Mouse (Mus musculus) intestine, postnatal 0 days (tissue): ENCODE measurements around the gene Loxl1. TPM values are rescaled to one million over a fixed set of nuclear protein-coding genes. Genes with fewer than 3 reads are reported as not detected.
A peak's percentile ranks its signal among the peaks of the same experiment; 100 is the strongest.

ENCODE experiments used
- ATAC-seq: fragments of 200-750 bp; cut with Nextera tagmentation; 2 replicates; pipeline ENCODE4 v1.8.0; 2017; ENCODE audit warnings: mild to moderate bottlenecking, moderate TSS enrichment, moderate library complexity
- H3K27ac ChIP-seq: fragments of 300-500 bp; sonication (generic); 2 replicates; pipeline ENCODE4 v1.5.1; 2014; ENCODE audit warnings: mild to moderate bottlenecking, low read depth, low read length, moderate library complexity
- H3K27me3 ChIP-seq: fragments of 300-500 bp; sonication (generic); replicated peaks from 2 replicates; pipeline ENCODE4 v1.6.1; 2014; ENCODE audit warnings: low read length, mixed read lengths; ENCODE audit not compliant: control insufficient read depth, insufficient read depth
- H3K36me3 ChIP-seq: fragments of 300-500 bp; sonication (generic); 2 replicates; pipeline ENCODE4 v1.6.1; 2014; ENCODE audit warnings: mild to moderate bottlenecking, moderate library complexity; ENCODE audit not compliant: control insufficient read depth, insufficient read depth
- H3K4me1 ChIP-seq: fragments of 300-500 bp; sonication (generic); replicated peaks from 2 replicates; pipeline ENCODE4 v1.6.1; 2014; ENCODE audit warnings: antibody characterized with exemption, low read length, mixed read lengths; ENCODE audit not compliant: control insufficient read depth, insufficient read depth
- H3K4me2 ChIP-seq: fragments of 300-500 bp; sonication (generic); replicated peaks from 2 replicates; pipeline ENCODE4 v1.6.1; 2014; ENCODE audit warnings: low read depth, mild to moderate bottlenecking, moderate library complexity
- H3K4me3 ChIP-seq: fragments of 300-500 bp; sonication (generic); 2 replicates; pipeline ENCODE4 v1.5.1; 2014; ENCODE audit warnings: low read depth, low read length
- H3K9ac ChIP-seq: fragments of 300-500 bp; sonication (generic); 2 replicates; pipeline ENCODE4 v1.6.1; 2014; ENCODE audit warnings: mild to moderate bottlenecking, low read depth, low read length
- H3K9me3 ChIP-seq: fragments of 300-500 bp; sonication (generic); 2 replicates; pipeline ENCODE4 v1.6.1; 2016; ENCODE audit warnings: mixed run types; ENCODE audit not compliant: control insufficient read depth
- CTCF ChIP-seq: sonication (generic); IDR thresholded peaks from 2 replicates; pipeline ENCODE4 v1.5.1; 2016; ENCODE audit warnings: low read depth, mild to moderate bottlenecking, control low read depth, antibody characterized with exemption, moderate library complexity
- WGBS: fragments of 180-500 bp; shearing (Covaris S2); extraction: QIAGEN DNeasy Blood & Tissue Kit; methylation state at CpG from one replicate; pipeline ENCODE4 v1.1.7; 2014; 5-methylcytosine and 5-hydroxymethylcytosine counted together
- polyA plus RNA-seq: library from polyadenylated mRNA; unstranded; fragments of >200 nt; fragmentation: Nextera tagmentation; extraction: Ambion mirVana; gene quantifications from 2 replicates; pipeline ENCODE4 v1.2.1, GENCODE M21; 2015

Gene Loxl1
- polyA plus RNA-seq, 1 experiment from 2014 or later = 21.6 TPM

GRCm38 (mm10) chr9:58297065-58297464, 15.9 kb downstream of the Loxl1 start:
- H3K27ac ChIP-seq = no peak overlapping the region
- no peak overlapping the region for H3K4me3 ChIP-seq
- H3K4me1 ChIP-seq = 0 out of 2 replicates have a peak, but pooled peaks cover 4% of the 10 kb centered on the region
- H3K4me2 ChIP-seq = no peak overlapping the region
- TF ChIP-seq CTCF = no peak
- no peaks in the 10 kb centered on the region for H3K27me3 ChIP-seq
- no peak for ATAC-seq
- no peaks in the 10 kb centered on the region for H3K9me3 ChIP-seq
- H3K36me3 ChIP-seq = no peaks in the 10 kb centered on the region
- WGBS = 67% methylated on average over 6 of the region's 6 CpGs
- H3K9ac ChIP-seq = no peak overlapping the region

- H3K27me3 ChIP-seq = no peaks in the 10 kb centered on the region
- H3K36me3 ChIP-seq = no peaks in the 10 kb centered on the region
- H3K27ac ChIP-seq = no peak overlapping the region
- 0 out of 2 replicates have a peak, but pooled peaks have one; percentile 8 for ATAC-seq
- H3K4me1 ChIP-seq = 0 out of 2 replicates have a peak, but pooled peaks cover 4% of the 10 kb centered on the region
- peak; percentile 59 for TF ChIP-seq CTCF
- 47% methylated on average over 9 of the region's 9 CpGs for WGBS
- H3K4me2 ChIP-seq = no peak overlapping the region
- H3K4me3 ChIP-seq = no peak overlapping the region
- no peak overlapping the region for H3K9ac ChIP-seq
- no peaks in the 10 kb centered on the region for H3K9me3 ChIP-seq
Observed at GRCm38 (mm10) chr9:58295766-58296361, 17.1 kb downstream of the Loxl1 start.

GRCm38 (mm10) chr9:58295345-58295744, 17.6 kb downstream of the Loxl1 start:
- Histone ChIP-seq H3K27me3 (no peaks in the 10 kb centered on the region), H3K4me3 (no peak overlapping the region), H3K27ac (no peak overlapping the region), H3K9me3 (no peaks in the 10 kb centered on the region), H3K36me3 (no peaks in the 10 kb centered on the region), H3K4me1 (0 out of 2 replicates have a peak, but pooled peaks cover 4% of the 10 kb centered on the region), H3K4me2 (no peak overlapping the region), H3K9ac (no peak overlapping the region)
- whole genome bisulfite sequencing = 90% methylated on average over 3 of the region's 3 CpGs
- no peak for TF ChIP-seq CTCF
- no peak for ATAC-seq

- 66% methylated on average over 7 of the region's 7 CpGs for WGBS
Observed at GRCm38 (mm10) chr9:58294527-58294926, 18.5 kb downstream of the Loxl1 start.

GRCm38 (mm10) chr9:58289901-58290300, 23.1 kb downstream of the Loxl1 start:
- Histone ChIP-seq H3K27me3 (no peaks in the 10 kb centered on the region), H3K9me3 (no peaks in the 10 kb centered on the region)

More at GRCm38 (mm10) chr9:58294527-58294926, 18.5 kb downstream of the Loxl1 start:
- Histone ChIP-seq H3K4me3 (no peak overlapping the region), H3K9me3 (no peaks in the 10 kb centered on the region), H3K9ac (no peak overlapping the region), H3K36me3 (no peaks in the 10 kb centered on the region), H3K4me2 (no peak overlapping the region), H3K4me1 (0 out of 2 replicates have a peak, but pooled peaks cover 4% of the 10 kb centered on the region), H3K27me3 (no peaks in the 10 kb centered on the region), H3K27ac (no peak overlapping the region)
- no peak for TF ChIP-seq CTCF
- ATAC-seq = no peak

GRCm38 (mm10) chr9:58289090-58289489, 23.9 kb downstream of the Loxl1 start:
- H3K9ac ChIP-seq = no peak overlapping the region
- H3K9me3 ChIP-seq = no peaks in the 10 kb centered on the region
- TF ChIP-seq CTCF = no peak
- ATAC-seq = no peak
- no peaks in the 10 kb centered on the region for H3K27me3 ChIP-seq
- 75% methylated on average over 1 of the region's 1 CpGs for WGBS
- no peak overlapping the region for H3K4me3 ChIP-seq
- H3K36me3 ChIP-seq = peaks cover 5% of the 10 kb centered on the region; the same call in 1 of the 2 replicates
- no peaks in the 10 kb centered on the region for H3K4me1 ChIP-seq
- H3K27ac ChIP-seq = no peak overlapping the region
- no peak overlapping the region for H3K4me2 ChIP-seq

More at GRCm38 (mm10) chr9:58289901-58290300, 23.1 kb downstream of the Loxl1 start:
- no peak for TF ChIP-seq CTCF
- Histone ChIP-seq H3K36me3 (peaks cover 5% of the 10 kb centered on the region; the same call in 1 of the 2 replicates), H3K4me2 (no peak overlapping the region), H3K9ac (no peak overlapping the region), H3K4me1 (no peaks in the 10 kb centered on the region), H3K27ac (no peak overlapping the region), H3K4me3 (no peak overlapping the region)
- ATAC-seq = no peak
- WGBS = 62% methylated on average over 2 of the region's 2 CpGs
